Mouse (Mus musculus): ENCODE data around the gene Snx9. TPM values are rescaled to one million over a fixed set of nuclear protein-coding genes. Genes with fewer than 3 reads are reported as not detected.

Snx9 gene
- polyA plus RNA-seq, 1 experiment = 17.8 TPM

GRCm38 (mm10) chr17:5924238-5924637 is 83.1 kb downstream of the Snx9 start:
- Histone ChIP-seq H3K27me3 (ENCODE audit: control insufficient read depth, insufficient read depth, low read length) (no peaks in the 10 kb centered on the region), H3K4me1 (ENCODE audit: control insufficient read depth, insufficient read depth, low read length) (peaks cover 3% of the 10 kb centered on the region; the same call in 1 of the 2 replicates), H3K4me3 (replicated peaks; ENCODE audit: insufficient read depth, low read depth, low read length) (no peak overlapping the region), H3K27ac (ENCODE audit: insufficient read depth, low read length) (no peak overlapping the region)
- DNase-seq = no peak
- 44% methylated on average over 8 of the region's 8 CpGs for WGBS
- TF ChIP-seq POLR2A (IDR thresholded peaks at IDR 0.05; ENCODE audit: borderline replicate concordance, insufficient read depth, low read length) (no peak), CTCF (IDR thresholded peaks at IDR 0.05; ENCODE audit: borderline replicate concordance, insufficient read depth, low read depth, low read length) (no peak)

GRCm38 (mm10) chr17:5926710-5927109 is 85.6 kb downstream of the Snx9 start:
- Histone ChIP-seq H3K27ac (ENCODE audit: insufficient read depth, low read length) (no peak overlapping the region), H3K4me1 (ENCODE audit: control insufficient read depth, insufficient read depth, low read length) (peaks cover 3% of the 10 kb centered on the region; the same call in 1 of the 2 replicates)

GRCm38 (mm10) chr17:5929031-5929430 is 87.9 kb downstream of the Snx9 start:
- Histone ChIP-seq H3K4me3 (replicated peaks; ENCODE audit: insufficient read depth, low read depth, low read length) (no peak overlapping the region), H3K27ac (ENCODE audit: insufficient read depth, low read length) (no peak overlapping the region), H3K27me3 (ENCODE audit: control insufficient read depth, insufficient read depth, low read length) (no peaks in the 10 kb centered on the region), H3K4me1 (ENCODE audit: control insufficient read depth, insufficient read depth, low read length) (no peaks in the 10 kb centered on the region)
- TF ChIP-seq POLR2A (IDR thresholded peaks at IDR 0.05; ENCODE audit: borderline replicate concordance, insufficient read depth, low read length) = no peak
- TF ChIP-seq CTCF (IDR thresholded peaks at IDR 0.05; ENCODE audit: borderline replicate concordance, insufficient read depth, low read depth, low read length) = no peak
- no peak for DNase-seq
- 88% methylated on average over 6 of the region's 6 CpGs for WGBS

More at GRCm38 (mm10) chr17:5926710-5927109, 85.6 kb downstream of the Snx9 start:
- 82% methylated on average over 7 of the region's 7 CpGs for WGBS
- TF ChIP-seq POLR2A (IDR thresholded peaks at IDR 0.05; ENCODE audit: borderline replicate concordance, insufficient read depth, low read length) (no peak), CTCF (IDR thresholded peaks at IDR 0.05; ENCODE audit: borderline replicate concordance, insufficient read depth, low read depth, low read length) (no peak)
- DNase-seq = no peak
- Histone ChIP-seq H3K4me3 (replicated peaks; ENCODE audit: insufficient read depth, low read depth, low read length) (no peak overlapping the region), H3K27me3 (ENCODE audit: control insufficient read depth, insufficient read depth, low read length) (no peaks in the 10 kb centered on the region)

GRCm38 (mm10) chr17:5932161-5932560 is 91.0 kb downstream of the Snx9 start:
- no peak for TF ChIP-seq CTCF (IDR thresholded peaks at IDR 0.05; ENCODE audit: borderline replicate concordance, insufficient read depth, low read depth, low read length)
- TF ChIP-seq POLR2A (IDR thresholded peaks at IDR 0.05; ENCODE audit: borderline replicate concordance, insufficient read depth, low read length) = no peak
- 75% methylated on average over 5 of the region's 5 CpGs for WGBS
- Histone ChIP-seq H3K27me3 (ENCODE audit: control insufficient read depth, insufficient read depth, low read length) (no peaks in the 10 kb centered on the region), H3K27ac (ENCODE audit: insufficient read depth, low read length) (no peak overlapping the region), H3K4me1 (ENCODE audit: control insufficient read depth, insufficient read depth, low read length) (peaks cover 4% of the 10 kb centered on the region; the same call in 1 of the 2 replicates), H3K4me3 (replicated peaks; ENCODE audit: insufficient read depth, low read depth, low read length) (no peak overlapping the region)
- DNase-seq = no peak

DNA sequence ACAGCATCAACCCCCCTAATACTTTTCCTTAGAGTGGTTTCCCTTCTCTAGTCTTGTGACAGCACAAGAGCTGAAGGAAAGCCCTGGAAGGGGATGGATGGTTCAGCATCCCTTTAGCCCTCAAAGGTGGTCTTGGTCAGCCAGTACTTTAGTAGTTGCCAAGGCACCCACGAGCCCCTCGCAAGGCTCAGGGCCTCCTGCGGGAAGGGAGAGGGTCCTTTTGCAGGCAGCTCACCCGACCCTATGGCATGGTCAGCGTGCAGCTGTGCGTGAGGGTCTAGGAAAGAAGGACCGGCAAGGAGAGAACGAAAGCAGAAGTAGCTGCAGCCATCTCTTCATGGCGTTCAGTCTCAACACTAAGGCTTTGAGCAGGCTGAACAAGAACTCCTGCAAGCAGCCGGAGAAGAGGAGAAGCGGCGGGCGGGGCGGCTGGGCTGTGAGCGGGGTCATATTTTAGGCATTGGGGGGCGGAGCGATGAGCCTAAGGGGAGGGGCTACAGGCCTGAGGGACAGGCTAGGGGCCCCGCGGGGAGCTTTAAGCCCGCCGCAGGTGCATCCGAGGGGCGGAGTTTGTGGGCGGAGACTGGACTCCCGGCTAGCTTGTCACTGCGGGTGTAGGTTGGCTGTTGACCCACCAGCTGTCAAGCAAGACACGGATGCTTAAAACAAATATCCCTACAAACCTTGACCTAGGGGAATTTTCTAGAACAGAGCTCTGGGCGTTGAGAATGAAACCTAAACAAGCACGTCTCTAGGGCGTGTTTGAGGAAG is 93.6 kb downstream of the Snx9 start:
- Histone ChIP-seq H3K4me1 (ENCODE audit: control insufficient read depth, insufficient read depth, low read length) (peaks cover 10% of the 10 kb centered on the region), H3K4me3 (replicated peaks; ENCODE audit: insufficient read depth, low read depth, low read length) (peak overlapping the region; percentile 61), H3K27me3 (ENCODE audit: control insufficient read depth, insufficient read depth, low read length) (no peaks in the 10 kb centered on the region), H3K27ac (ENCODE audit: insufficient read depth, low read length) (no peak overlapping the region)
- TF ChIP-seq CTCF (IDR thresholded peaks at IDR 0.05; ENCODE audit: borderline replicate concordance, insufficient read depth, low read depth, low read length) (no peak), POLR2A (IDR thresholded peaks at IDR 0.05; ENCODE audit: borderline replicate concordance, insufficient read depth, low read length) (no peak)
- 5% methylated on average over 30 of the region's 30 CpGs for WGBS
- DNase-seq = peak; percentile 67 to 73

DNA sequence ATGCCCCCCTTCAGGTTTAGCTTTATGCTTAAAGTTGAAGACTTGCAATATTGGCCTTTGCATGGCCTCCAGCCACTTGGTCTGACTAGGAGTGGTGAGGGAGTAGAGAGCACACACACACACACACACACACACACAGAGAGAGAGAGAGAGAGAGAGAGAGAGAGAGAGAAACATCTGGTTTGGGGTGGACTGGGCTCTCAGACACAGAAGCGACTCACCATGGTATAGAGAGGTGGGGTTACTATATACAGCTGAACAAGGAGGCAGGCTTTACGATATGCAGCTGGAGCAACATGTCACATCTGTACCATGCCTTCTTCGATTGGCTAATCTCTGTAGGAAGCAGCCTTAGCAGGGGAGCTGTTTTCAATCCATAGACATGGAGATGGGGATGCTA is 94.6 kb downstream of the Snx9 start:
- peaks cover 10% of the 10 kb centered on the region for H3K4me1 ChIP-seq (ENCODE audit: control insufficient read depth, insufficient read depth, low read length)
- no peak for TF ChIP-seq POLR2A (IDR thresholded peaks at IDR 0.05; ENCODE audit: borderline replicate concordance, insufficient read depth, low read length)
- no peak overlapping the region for H3K4me3 ChIP-seq (replicated peaks; ENCODE audit: insufficient read depth, low read depth, low read length)

DNA sequence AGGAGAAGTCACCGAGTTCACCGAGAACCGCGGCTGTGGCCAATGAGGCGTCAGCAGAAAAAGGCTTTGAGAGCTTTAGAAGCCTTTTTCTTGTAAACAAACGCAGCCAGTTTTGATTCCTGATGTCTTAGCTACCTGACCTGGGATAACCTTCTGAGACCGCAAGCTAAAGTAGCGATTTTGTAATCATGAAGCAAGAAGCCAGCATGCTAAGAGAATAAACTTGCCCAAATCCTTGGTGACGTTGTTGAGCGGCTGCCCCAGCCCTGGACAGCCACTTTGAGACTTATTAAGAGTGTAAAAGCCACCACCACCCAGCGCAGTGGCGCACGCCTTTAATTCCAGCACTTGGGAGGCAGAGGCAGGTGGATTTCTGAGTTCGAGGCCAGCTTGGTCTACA is 95.1 kb downstream of the Snx9 start:
- no peak for DNase-seq
- peaks cover 10% of the 10 kb centered on the region for H3K4me1 ChIP-seq (ENCODE audit: control insufficient read depth, insufficient read depth, low read length)
- no peak overlapping the region for H3K27ac ChIP-seq (ENCODE audit: insufficient read depth, low read length)
- no peaks in the 10 kb centered on the region for H3K27me3 ChIP-seq (ENCODE audit: control insufficient read depth, insufficient read depth, low read length)
- TF ChIP-seq POLR2A (IDR thresholded peaks at IDR 0.05; ENCODE audit: borderline replicate concordance, insufficient read depth, low read length) (no peak), CTCF (IDR thresholded peaks at IDR 0.05; ENCODE audit: borderline replicate concordance, insufficient read depth, low read depth, low read length) (no peak)
- H3K4me3 ChIP-seq (replicated peaks; ENCODE audit: insufficient read depth, low read depth, low read length) = no peak overlapping the region
- WGBS = 91% methylated on average over 14 of the region's 14 CpGs

More for the DNA sequence above, 94.6 kb downstream of the Snx9 start:
- 93% methylated on average over 3 of the region's 3 CpGs for WGBS
- no peaks in the 10 kb centered on the region for H3K27me3 ChIP-seq (ENCODE audit: control insufficient read depth, insufficient read depth, low read length)
- no peak for DNase-seq
- H3K27ac ChIP-seq (ENCODE audit: insufficient read depth, low read length) = no peak overlapping the region

DNA sequence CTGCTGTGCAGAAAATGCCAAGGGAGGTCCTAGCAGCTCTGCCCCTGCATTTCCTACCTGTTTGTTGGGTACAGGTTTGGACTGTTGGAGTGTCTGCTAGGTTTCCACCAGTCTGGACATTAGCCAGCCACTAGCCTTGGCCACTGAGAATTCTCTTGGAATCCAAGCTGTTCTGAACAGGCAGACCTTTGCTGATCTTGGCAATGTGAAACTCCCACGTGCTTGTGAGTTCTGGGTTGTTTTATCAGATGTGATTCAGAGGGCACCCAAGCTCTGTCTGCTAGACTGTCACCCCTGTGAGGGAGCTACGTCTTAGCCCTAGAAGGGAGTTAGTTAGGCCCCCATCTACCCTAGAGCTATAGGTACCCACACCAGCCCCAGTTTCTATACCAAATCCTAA is 96.3 kb downstream of the Snx9 start:
- Histone ChIP-seq H3K4me1 (ENCODE audit: control insufficient read depth, insufficient read depth, low read length) (peaks cover 10% of the 10 kb centered on the region), H3K27me3 (ENCODE audit: control insufficient read depth, insufficient read depth, low read length) (no peaks in the 10 kb centered on the region), H3K4me3 (replicated peaks; ENCODE audit: insufficient read depth, low read depth, low read length) (no peak overlapping the region), H3K27ac (ENCODE audit: insufficient read depth, low read length) (no peak overlapping the region)
- WGBS = 15% methylated on average over 2 of the region's 2 CpGs
- peak; percentile 51 to 71 for DNase-seq
- TF ChIP-seq CTCF (IDR thresholded peaks at IDR 0.05; ENCODE audit: borderline replicate concordance, insufficient read depth, low read depth, low read length) (no peak), POLR2A (IDR thresholded peaks at IDR 0.05; ENCODE audit: borderline replicate concordance, insufficient read depth, low read length) (no peak)
